Mouse (Mus musculus): ENCODE data around the gene Aqp6.

Gene Aqp6

DNA sequence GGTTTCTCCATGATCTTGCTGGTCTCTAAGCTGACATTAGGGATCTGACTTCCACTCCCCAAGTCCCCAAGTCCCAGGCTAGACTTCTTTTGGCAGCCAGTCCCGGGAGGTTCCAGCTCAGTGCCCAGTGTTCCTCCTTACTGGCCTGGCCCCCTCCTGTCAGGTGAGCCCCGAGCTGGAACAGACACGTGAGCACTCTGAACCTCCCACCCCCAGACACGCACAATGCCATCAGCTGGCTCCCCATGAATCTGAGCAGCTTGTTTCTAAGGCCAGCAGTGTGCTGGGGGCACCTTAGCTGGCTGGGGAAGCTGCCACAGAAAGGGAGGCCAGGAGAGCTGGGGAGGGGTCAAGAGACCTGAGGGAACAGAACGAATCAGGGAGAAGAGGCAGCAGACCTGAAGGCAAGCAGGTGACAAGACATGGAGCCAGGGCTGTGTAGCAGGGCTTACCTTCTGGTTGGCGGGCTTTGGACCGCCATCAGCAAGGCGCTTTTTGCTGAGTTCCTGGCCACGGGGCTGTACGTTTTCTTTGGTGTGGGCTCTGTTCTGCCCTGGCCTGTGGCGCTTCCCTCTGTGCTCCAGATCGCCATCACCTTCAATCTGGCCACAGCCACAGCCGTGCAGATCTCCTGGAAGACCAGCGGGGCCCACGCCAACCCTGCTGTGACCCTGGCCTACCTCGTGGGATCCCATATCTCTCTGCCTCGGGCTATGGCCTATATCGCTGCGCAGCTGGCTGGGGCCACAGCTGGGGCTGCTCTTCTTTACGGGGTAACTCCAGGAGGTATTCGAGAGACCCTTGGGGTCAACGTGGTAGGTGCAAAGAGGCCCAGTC is at the start of gene Aqp6:
Gene Aqp6 (plus strand): TSS at position 415 of the 837 bp plus-strand sequence.
- no peak for DNase-seq (ENCODE audit: low read depth)

DNA sequence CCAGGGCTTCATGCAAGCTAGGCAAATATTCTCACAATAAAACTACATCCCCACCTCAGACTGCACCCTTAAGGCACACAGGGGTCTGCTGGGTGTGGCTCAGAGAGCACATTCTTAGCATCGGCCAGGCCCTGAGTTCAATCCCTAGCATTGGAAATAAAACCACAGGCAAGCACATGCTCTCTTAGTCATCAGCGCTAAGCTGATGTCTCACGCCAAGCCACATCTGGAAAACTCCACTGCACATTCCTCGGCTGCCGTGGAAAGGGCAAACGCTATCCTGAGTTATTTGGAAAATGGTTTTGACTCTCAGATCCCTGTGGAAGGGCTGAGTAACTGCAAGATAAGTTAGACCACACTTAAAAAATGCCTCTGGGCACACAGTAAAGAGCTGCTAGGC is 47.4 kb upstream of the Aqp6 start:
- DNase-seq (ENCODE audit: low read depth), result no peak

DNA sequence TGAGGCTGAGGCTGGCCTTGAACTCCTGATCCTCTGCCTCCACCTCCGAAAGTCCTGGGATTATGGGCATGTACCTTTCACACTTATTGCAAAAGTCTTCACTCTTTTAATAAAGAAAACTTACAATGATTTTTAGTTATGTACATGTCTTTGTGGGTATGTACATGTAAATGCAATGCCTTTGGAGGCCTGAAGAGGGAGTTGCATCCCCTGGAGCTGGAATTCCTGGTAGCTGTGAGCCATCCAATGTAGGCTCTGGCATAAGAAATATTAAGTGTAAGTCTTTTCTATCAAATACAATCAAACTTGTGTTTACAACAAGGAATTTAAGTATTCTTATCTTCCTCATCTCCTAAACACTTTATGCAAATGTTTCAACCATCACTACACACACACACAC is 42.3 kb upstream of the Aqp6 start:
- no peak for DNase-seq (ENCODE audit: low read depth)

GRCm38 (mm10) chr15:99560246-99560645 is 41.0 kb upstream of the Aqp6 start:
- DNase-seq (ENCODE audit: low read depth), result no peak

GRCm38 (mm10) chr15:99567371-99567770 is 33.8 kb upstream of the Aqp6 start:
- no peak for DNase-seq (ENCODE audit: low read depth)

DNA sequence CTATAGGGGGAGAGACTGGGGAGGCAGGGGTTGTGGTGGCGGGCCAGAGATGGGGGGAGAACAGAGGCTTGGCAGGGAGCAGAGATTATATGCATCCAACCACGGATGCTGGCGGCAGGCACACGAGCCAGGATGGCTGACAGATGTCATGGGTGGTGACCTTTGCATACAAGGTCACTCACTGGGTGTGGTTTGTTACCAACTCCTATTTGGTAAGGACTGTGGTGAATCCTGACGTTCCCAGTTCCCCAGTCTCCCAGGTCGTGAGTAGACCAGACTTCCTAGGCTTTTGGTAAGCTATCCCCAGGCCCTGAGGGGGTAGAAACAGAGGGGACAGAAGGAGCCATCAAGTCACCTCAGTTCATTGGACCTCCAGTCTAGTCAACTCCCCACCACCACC is 32.5 kb upstream of the Aqp6 start:
- no peak for DNase-seq (ENCODE audit: low read depth)

DNA sequence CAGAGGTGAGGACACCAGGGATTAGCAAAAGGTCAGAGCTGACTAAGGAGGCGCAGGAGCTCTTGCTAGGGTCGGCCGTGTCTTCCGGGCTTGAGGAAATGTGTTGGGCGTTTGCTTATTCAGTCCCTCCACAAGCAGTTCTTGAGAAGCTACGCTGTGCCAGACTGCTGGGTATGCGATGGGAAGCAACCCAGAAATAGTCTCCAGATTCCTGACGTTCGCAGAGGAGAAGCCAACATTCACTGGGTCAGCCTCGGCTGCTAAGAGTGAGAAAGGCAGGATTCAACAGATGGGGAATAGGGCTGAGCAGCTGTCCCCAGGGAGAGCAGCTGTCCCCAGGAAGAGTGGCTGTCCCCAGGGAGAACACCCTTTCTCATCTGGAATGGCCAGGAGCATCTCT is 32.1 kb upstream of the Aqp6 start:
- no peak for DNase-seq (ENCODE audit: low read depth)

- DNase-seq (ENCODE audit: low read depth), result no peak
These were observed 22.3 kb upstream of the Aqp6 start, which contains the start of gene Aqp2 for GRCm38 (mm10) chr15:99578802-99579485. Gene Aqp2, plus strand, starts transcription at chr15:99579055.

- DNase-seq (ENCODE audit: low read depth), result no peak
These were observed 17.5 kb upstream of the Aqp6 start for GRCm38 (mm10) chr15:99583463-99584344.

DNA sequence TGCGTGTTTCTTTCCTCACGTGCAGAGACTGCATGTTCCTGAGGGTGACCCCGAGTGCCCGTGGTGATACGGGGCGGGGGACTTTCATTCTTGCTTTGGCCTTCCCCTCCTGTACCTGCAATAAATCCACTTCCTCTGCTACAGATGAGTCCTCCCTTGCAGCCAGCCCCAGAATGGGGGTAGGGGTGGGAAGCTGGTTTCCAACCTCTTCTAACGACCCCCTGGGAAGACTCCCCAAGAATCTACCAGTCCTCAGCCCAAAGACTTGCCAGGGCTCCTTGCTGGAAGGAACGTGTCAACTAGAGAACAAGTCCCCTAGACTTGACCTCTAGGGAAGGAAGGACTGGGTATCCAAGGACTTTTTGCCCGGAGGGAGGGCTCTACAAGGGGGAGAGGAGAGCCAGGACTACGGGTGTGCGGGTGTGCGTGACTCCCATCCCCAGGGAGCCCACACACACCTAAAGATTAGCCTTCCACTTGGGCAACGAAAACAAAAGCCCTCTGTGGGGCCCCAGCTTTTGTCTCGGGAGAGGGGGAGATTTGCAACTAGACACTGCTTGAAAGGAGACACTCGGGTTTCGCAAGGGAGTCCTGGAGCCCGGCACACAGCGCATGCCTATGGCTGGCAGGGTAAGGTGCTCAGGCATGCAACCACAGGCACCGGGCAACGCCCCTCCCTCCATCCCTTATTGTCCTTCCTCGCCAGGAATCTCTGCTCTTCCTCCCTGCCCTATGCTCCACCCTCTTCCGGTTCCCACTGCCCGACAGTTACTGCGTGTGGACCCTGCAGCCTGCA is 16.6 kb upstream of the Aqp6 start:
- no peak for DNase-seq (ENCODE audit: low read depth)

DNA sequence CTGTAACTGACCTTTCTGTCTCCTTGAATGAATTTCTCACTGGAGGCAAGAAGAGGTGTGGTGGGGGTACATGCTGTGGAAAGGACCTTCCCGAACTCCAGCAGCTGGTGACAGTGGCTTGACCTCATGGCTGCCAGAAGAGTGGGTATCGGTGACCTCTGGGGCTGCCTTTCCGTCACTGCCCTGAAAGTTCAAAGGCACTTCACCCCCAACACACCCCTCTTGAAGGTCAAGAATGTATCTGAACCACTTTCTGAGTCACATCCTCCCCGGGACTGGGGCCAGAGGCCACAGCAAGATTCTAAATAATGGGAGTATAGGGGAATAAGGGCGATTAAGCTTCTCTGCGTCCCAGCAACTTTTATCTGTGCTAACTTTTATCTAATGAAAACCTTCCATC is 15.5 kb upstream of the Aqp6 start:
- no peak for DNase-seq (ENCODE audit: low read depth)

- no peak for DNase-seq (ENCODE audit: low read depth)
These were observed 14.7 kb upstream of the Aqp6 start for GRCm38 (mm10) chr15:99586525-99586924.

- no peak for DNase-seq (ENCODE audit: low read depth)
These were observed 12.0 kb upstream of the Aqp6 start for GRCm38 (mm10) chr15:99589237-99589636.

DNA sequence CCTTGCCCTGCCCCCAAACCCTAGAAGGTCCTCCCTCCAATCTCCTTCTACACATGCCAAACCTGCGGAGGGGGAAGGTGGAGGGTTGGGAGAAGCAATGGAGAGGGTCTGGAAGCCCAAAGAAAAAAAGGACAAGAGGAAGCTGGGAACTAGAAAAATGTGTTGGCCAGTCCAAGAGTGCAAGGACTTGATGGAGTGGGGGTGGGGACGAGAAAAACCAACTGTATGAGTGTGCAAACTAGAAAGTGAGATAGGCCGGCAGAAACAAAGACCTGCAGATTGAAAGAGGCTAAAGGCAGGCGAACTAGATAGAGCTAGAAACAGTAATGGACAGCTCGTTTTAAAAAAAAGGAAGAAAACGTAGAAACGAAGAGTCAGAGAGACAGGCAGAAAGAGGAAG is 11.5 kb upstream of the Aqp6 start:
- DNase-seq (ENCODE audit: low read depth), result no peak

GRCm38 (mm10) chr15:99590429-99591084 is 10.6 kb upstream of the Aqp6 start, which contains the start of gene Aqp5:
Gene Aqp5, plus strand, starts transcription at chr15:99590782.
- DNase-seq (ENCODE audit: low read depth), result no peak

DNA sequence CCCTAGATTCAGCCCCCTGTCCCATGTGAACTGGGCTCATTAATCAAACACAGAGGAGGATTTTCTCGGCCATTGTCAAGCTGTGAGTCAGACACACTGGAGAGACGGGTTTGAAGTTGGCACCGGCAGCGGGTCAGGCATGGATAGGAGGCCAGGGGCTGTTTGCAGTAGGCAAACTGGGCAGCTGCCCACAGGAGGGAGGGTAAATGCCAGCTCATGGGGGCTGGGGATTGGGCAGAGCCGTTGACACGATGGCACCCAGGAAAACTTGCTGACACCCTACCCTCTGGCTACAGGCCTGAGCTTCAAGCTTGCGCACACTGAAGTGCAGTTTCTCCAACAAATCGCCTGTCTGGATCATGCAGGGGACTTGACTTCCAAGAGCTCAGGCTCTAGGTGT is 9.0 kb upstream of the Aqp6 start:
- DNase-seq (ENCODE audit: low read depth), result no peak

GRCm38 (mm10) chr15:99592877-99593276 is 8.3 kb upstream of the Aqp6 start:
- no peak for DNase-seq (ENCODE audit: low read depth)

- no peak for DNase-seq (ENCODE audit: low read depth)
These were observed 6.2 kb upstream of the Aqp6 start for GRCm38 (mm10) chr15:99594951-99595350.

- DNase-seq (ENCODE audit: low read depth), result peak; percentile 69
These were observed 5.0 kb upstream of the Aqp6 start for GRCm38 (mm10) chr15:99596056-99596687.

DNA sequence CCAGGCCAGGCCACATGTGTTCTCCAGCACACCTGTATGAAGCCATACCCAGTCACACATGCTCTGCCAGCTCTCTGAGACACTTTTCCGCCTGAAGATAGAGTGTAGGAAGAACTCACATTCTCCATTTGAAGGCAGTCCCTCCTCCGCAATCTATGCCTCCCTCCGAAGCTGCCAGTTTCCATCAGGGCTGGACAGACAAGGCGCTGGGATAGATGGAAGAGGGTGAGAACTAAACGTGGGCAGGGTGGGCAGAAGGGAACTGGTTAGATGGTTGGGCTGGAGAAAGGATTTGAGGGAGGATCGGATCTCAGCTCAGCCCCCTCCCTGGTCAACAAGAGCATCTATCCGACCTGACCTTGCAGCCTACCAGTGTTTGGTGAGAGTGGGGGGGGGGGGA is 4.4 kb upstream of the Aqp6 start:
- DNase-seq (ENCODE audit: low read depth), result no peak

- no peak for DNase-seq (ENCODE audit: low read depth)
These were observed 3.6 kb upstream of the Aqp6 start for GRCm38 (mm10) chr15:99597596-99597995.
